Mouse (Mus musculus): Measurements from ENCODE around the gene Cog4.

GRCm38 (mm10) chr8:110797086-110797485 is 49.3 kb upstream of the Cog4 start:
- TF ChIP-seq POLR2A (IDR thresholded peaks at IDR 0.05; ENCODE audit: extremely low read depth, insufficient read depth, low read length) (no peak), CTCF (IDR thresholded peaks at IDR 0.05; ENCODE audit: low read depth, low read length) (no peak)

All from liver, adult 2 months (tissue).